Mouse (Mus musculus): Measurements from ENCODE around the gene Klf8.

Klf8 gene

DNA sequence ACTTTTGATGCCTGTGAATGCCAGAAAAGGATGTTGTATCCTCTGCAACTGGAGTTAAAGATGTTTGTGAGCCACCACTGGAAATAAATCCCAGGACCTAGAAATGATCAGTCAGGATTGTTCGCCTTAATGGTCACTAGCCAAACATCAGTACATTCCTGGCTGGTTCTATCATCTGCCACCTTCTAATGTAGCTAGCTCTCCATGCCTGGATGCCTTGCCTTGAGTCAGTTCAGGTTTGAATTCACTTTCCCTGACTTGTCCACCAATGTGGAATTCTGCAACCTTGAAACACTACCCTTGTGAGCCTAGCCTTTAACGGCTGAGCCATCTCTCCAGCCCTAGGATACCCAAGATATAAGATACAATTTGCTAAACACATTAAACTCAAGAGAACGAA lies 202.8 kb downstream of the Klf8 start:
- no peak for DNase-seq
